Mouse (Mus musculus): ENCODE data around the gene Fam83b. TPM values are rescaled to one million over a fixed set of nuclear protein-coding genes. Genes with fewer than 3 reads are reported as not detected.

Gene Fam83b
- polyA plus RNA-seq, 1 experiment from 2014 or later, result 1.3 TPM

DNA sequence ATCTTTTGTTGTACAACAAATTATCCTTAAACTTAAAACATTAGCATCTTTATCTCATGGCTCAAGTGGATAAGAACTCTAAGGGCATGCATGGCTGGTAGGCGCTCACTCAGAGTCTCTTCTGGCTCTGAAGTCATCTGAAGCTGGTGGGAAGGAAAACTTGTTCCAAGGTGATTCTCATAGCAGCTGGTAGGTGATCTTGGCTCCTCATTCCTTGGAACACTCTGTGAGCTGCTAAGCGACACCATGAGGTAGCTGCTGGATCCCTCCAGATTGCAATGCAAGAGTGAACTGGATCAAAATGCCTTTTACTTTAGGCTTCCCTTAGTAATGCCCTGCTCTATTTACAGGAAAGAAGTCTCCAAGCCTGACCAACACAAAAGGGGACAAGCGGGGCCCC, 34.5 kb downstream of the Fam83b start:
- Histone ChIP-seq H3K9me3 (ENCODE audit: low read length) (no peaks in the 10 kb centered on the region), H3K4me3 (ENCODE audit: low read length) (no peak overlapping the region), H3K27me3 (ENCODE audit: insufficient read depth, low read length) (no peaks in the 10 kb centered on the region), H3K4me2 (replicated peaks; ENCODE audit: low read depth, low read length) (no peak overlapping the region), H3K4me1 (ENCODE audit: insufficient read depth, low read length) (no peaks in the 10 kb centered on the region), H3K36me3 (ENCODE audit: insufficient read depth, low read length) (no peaks in the 10 kb centered on the region), H3K27ac (ENCODE audit: low read length) (no peak overlapping the region), H3K9ac (replicated peaks; ENCODE audit: low read length) (no peak overlapping the region)
- ATAC-seq (ENCODE audit: low FRiP score, low TSS enrichment), result no peak
- WGBS, result 94% methylated on average over 3 of the region's 3 CpGs

GRCm38 (mm10) chr9:76531368-76531767, 35.5 kb downstream of the Fam83b start:
- Histone ChIP-seq H3K9ac (replicated peaks; ENCODE audit: low read length) (no peak overlapping the region), H3K4me1 (ENCODE audit: insufficient read depth, low read length) (no peaks in the 10 kb centered on the region), H3K27ac (ENCODE audit: low read length) (no peak overlapping the region), H3K4me3 (ENCODE audit: low read length) (no peak overlapping the region), H3K36me3 (ENCODE audit: insufficient read depth, low read length) (no peaks in the 10 kb centered on the region), H3K4me2 (replicated peaks; ENCODE audit: low read depth, low read length) (no peak overlapping the region), H3K27me3 (ENCODE audit: insufficient read depth, low read length) (no peaks in the 10 kb centered on the region), H3K9me3 (ENCODE audit: low read length) (no peaks in the 10 kb centered on the region)
- no peak for ATAC-seq (ENCODE audit: low FRiP score, low TSS enrichment)
- 64% methylated on average over 4 of the region's 4 CpGs for WGBS

GRCm38 (mm10) chr9:76525592-76525991, 41.3 kb downstream of the Fam83b start:
- H3K27ac ChIP-seq (ENCODE audit: low read length), result no peak overlapping the region
- ATAC-seq (ENCODE audit: low FRiP score, low TSS enrichment), result no peak
- no peaks in the 10 kb centered on the region for H3K9me3 ChIP-seq (ENCODE audit: low read length)
- H3K4me3 ChIP-seq (ENCODE audit: low read length), result no peak overlapping the region
- H3K36me3 ChIP-seq (ENCODE audit: insufficient read depth, low read length), result no peaks in the 10 kb centered on the region
- no peak overlapping the region for H3K9ac ChIP-seq (replicated peaks; ENCODE audit: low read length)
- H3K27me3 ChIP-seq (ENCODE audit: insufficient read depth, low read length), result no peaks in the 10 kb centered on the region
- H3K4me2 ChIP-seq (replicated peaks; ENCODE audit: low read depth, low read length), result no peak overlapping the region
- H3K4me1 ChIP-seq (ENCODE audit: insufficient read depth, low read length), result no peaks in the 10 kb centered on the region

- H3K4me1 ChIP-seq (ENCODE audit: insufficient read depth, low read length), result no peaks in the 10 kb centered on the region
- ATAC-seq (ENCODE audit: low FRiP score, low TSS enrichment), result no peak
Measured at GRCm38 (mm10) chr9:76523075-76523474, 43.8 kb downstream of the Fam83b start.

GRCm38 (mm10) chr9:76521640-76522039, 45.3 kb downstream of the Fam83b start:
- Histone ChIP-seq H3K4me2 (replicated peaks; ENCODE audit: low read depth, low read length) (no peak overlapping the region), H3K9me3 (ENCODE audit: low read length) (no peaks in the 10 kb centered on the region), H3K4me3 (ENCODE audit: low read length) (no peak overlapping the region), H3K9ac (replicated peaks; ENCODE audit: low read length) (no peak overlapping the region), H3K4me1 (ENCODE audit: insufficient read depth, low read length) (no peaks in the 10 kb centered on the region), H3K27me3 (ENCODE audit: insufficient read depth, low read length) (no peaks in the 10 kb centered on the region), H3K36me3 (ENCODE audit: insufficient read depth, low read length) (no peaks in the 10 kb centered on the region), H3K27ac (ENCODE audit: low read length) (no peak overlapping the region)
- WGBS, result 83% methylated on average over 3 of the region's 3 CpGs
- no peak for ATAC-seq (ENCODE audit: low FRiP score, low TSS enrichment)

More at GRCm38 (mm10) chr9:76523075-76523474, 43.8 kb downstream of the Fam83b start:
- Histone ChIP-seq H3K27ac (ENCODE audit: low read length) (no peak overlapping the region), H3K27me3 (ENCODE audit: insufficient read depth, low read length) (no peaks in the 10 kb centered on the region), H3K4me3 (ENCODE audit: low read length) (no peak overlapping the region), H3K36me3 (ENCODE audit: insufficient read depth, low read length) (no peaks in the 10 kb centered on the region), H3K9ac (replicated peaks; ENCODE audit: low read length) (no peak overlapping the region), H3K4me2 (replicated peaks; ENCODE audit: low read depth, low read length) (no peak overlapping the region), H3K9me3 (ENCODE audit: low read length) (no peaks in the 10 kb centered on the region)

GRCm38 (mm10) chr9:76518665-76519064, 48.3 kb downstream of the Fam83b start:
- no peak for ATAC-seq (ENCODE audit: low FRiP score, low TSS enrichment)
- WGBS, result 73% methylated on average over 1 of the region's 1 CpGs
- Histone ChIP-seq H3K4me3 (ENCODE audit: low read length) (no peak overlapping the region), H3K27me3 (ENCODE audit: insufficient read depth, low read length) (no peaks in the 10 kb centered on the region), H3K4me1 (ENCODE audit: insufficient read depth, low read length) (no peaks in the 10 kb centered on the region), H3K4me2 (replicated peaks; ENCODE audit: low read depth, low read length) (no peak overlapping the region), H3K9me3 (ENCODE audit: low read length) (no peaks in the 10 kb centered on the region), H3K27ac (ENCODE audit: low read length) (no peak overlapping the region), H3K9ac (replicated peaks; ENCODE audit: low read length) (no peak overlapping the region), H3K36me3 (ENCODE audit: insufficient read depth, low read length) (no peaks in the 10 kb centered on the region)

GRCm38 (mm10) chr9:76505650-76506049, 61.3 kb downstream of the Fam83b start:
- H3K4me3 ChIP-seq (ENCODE audit: low read length), result no peak overlapping the region
- H3K27me3 ChIP-seq (ENCODE audit: insufficient read depth, low read length), result no peaks in the 10 kb centered on the region
- no peaks in the 10 kb centered on the region for H3K36me3 ChIP-seq (ENCODE audit: insufficient read depth, low read length)
- no peaks in the 10 kb centered on the region for H3K4me1 ChIP-seq (ENCODE audit: insufficient read depth, low read length)
- no peak overlapping the region for H3K4me2 ChIP-seq (replicated peaks; ENCODE audit: low read depth, low read length)
- H3K9me3 ChIP-seq (ENCODE audit: low read length), result no peaks in the 10 kb centered on the region
- no peak for ATAC-seq (ENCODE audit: low FRiP score, low TSS enrichment)
- no peak overlapping the region for H3K9ac ChIP-seq (replicated peaks; ENCODE audit: low read length)
- no peak overlapping the region for H3K27ac ChIP-seq (ENCODE audit: low read length)

DNA sequence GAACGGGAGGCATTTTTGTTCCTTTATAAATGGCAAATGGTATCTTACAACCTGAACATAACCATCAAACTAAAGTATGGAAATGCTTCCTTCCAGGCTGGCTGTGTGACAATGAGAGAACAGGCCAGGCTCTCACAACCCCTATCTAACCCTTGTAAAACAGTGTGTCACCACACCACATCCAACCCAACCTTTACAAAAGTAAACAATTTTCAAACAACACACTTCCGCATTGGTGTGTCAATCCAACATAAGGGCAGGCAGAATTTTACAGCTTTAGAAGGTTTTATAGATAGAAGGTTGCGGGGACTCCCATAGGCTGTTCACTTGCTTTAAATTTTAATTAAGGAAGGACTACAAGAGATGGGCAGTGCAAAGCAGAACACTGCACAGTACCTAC, 77.2 kb downstream of the Fam83b start:
- no peak overlapping the region for H3K9ac ChIP-seq (replicated peaks; ENCODE audit: low read length)
- no peak for ATAC-seq (ENCODE audit: low FRiP score, low TSS enrichment)
- H3K27me3 ChIP-seq (ENCODE audit: insufficient read depth, low read length), result no peaks in the 10 kb centered on the region
- H3K27ac ChIP-seq (ENCODE audit: low read length), result no peak overlapping the region
- H3K4me2 ChIP-seq (replicated peaks; ENCODE audit: low read depth, low read length), result no peak overlapping the region
- no peak overlapping the region for H3K4me3 ChIP-seq (ENCODE audit: low read length)
- H3K4me1 ChIP-seq (ENCODE audit: insufficient read depth, low read length), result no peaks in the 10 kb centered on the region
- 73% methylated on average over 3 of the region's 3 CpGs for WGBS
- peaks cover 8% of the 10 kb centered on the region; the same call in 1 of the 2 replicates for H3K9me3 ChIP-seq (ENCODE audit: low read length)
- peaks cover 8% of the 10 kb centered on the region; the same call in 1 of the 2 replicates for H3K36me3 ChIP-seq (ENCODE audit: insufficient read depth, low read length)

GRCm38 (mm10) chr9:76480088-76480487, 86.8 kb downstream of the Fam83b start:
- Histone ChIP-seq H3K4me2 (replicated peaks; ENCODE audit: low read depth, low read length) (no peak overlapping the region), H3K36me3 (ENCODE audit: insufficient read depth, low read length) (no peaks in the 10 kb centered on the region), H3K27me3 (ENCODE audit: insufficient read depth, low read length) (no peaks in the 10 kb centered on the region), H3K4me1 (ENCODE audit: insufficient read depth, low read length) (no peaks in the 10 kb centered on the region), H3K27ac (ENCODE audit: low read length) (no peak overlapping the region), H3K4me3 (ENCODE audit: low read length) (no peak overlapping the region), H3K9ac (replicated peaks; ENCODE audit: low read length) (no peak overlapping the region), H3K9me3 (ENCODE audit: low read length) (no peaks in the 10 kb centered on the region)
- WGBS, result 84% methylated on average over 3 of the region's 3 CpGs
- no peak for ATAC-seq (ENCODE audit: low FRiP score, low TSS enrichment)

GRCm38 (mm10) chr9:76469500-76469899, 97.4 kb downstream of the Fam83b start:
- Histone ChIP-seq H3K27me3 (ENCODE audit: insufficient read depth, low read length) (no peaks in the 10 kb centered on the region), H3K27ac (ENCODE audit: low read length) (no peak overlapping the region), H3K4me1 (ENCODE audit: insufficient read depth, low read length) (no peaks in the 10 kb centered on the region), H3K36me3 (ENCODE audit: insufficient read depth, low read length) (no peaks in the 10 kb centered on the region), H3K4me2 (replicated peaks; ENCODE audit: low read depth, low read length) (no peak overlapping the region), H3K9me3 (ENCODE audit: low read length) (no peaks in the 10 kb centered on the region), H3K9ac (replicated peaks; ENCODE audit: low read length) (no peak overlapping the region), H3K4me3 (ENCODE audit: low read length) (no peak overlapping the region)
- WGBS, result 81% methylated on average over 4 of the region's 4 CpGs
- ATAC-seq (ENCODE audit: low FRiP score, low TSS enrichment), result no peak

DNA sequence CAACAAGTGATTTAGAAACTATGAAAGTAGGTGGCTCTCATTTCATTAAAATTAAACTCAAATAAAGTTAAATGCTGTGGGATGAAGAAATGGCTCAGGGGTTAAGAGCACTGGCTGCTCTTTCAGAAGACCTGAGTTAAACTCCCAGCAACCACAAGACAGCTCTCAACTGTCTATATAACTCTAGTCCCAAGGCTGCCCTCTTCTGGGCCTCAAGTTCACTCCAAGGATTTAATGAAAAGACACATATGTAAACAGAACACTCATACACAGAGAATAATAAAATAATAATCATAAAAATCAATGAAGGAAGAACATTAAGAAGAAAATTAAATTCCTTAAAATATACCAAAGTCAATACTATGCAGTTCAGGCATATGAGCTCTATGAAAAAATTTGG, 105.4 kb downstream of the Fam83b start:
- Histone ChIP-seq H3K27ac (ENCODE audit: low read length) (no peak overlapping the region), H3K4me1 (ENCODE audit: insufficient read depth, low read length) (no peaks in the 10 kb centered on the region), H3K9me3 (ENCODE audit: low read length) (no peaks in the 10 kb centered on the region), H3K27me3 (ENCODE audit: insufficient read depth, low read length) (no peaks in the 10 kb centered on the region), H3K36me3 (ENCODE audit: insufficient read depth, low read length) (no peaks in the 10 kb centered on the region), H3K4me2 (replicated peaks; ENCODE audit: low read depth, low read length) (no peak overlapping the region), H3K9ac (replicated peaks; ENCODE audit: low read length) (no peak overlapping the region), H3K4me3 (ENCODE audit: low read length) (no peak overlapping the region)
- no peak for ATAC-seq (ENCODE audit: low FRiP score, low TSS enrichment)

Data from kidney, embryonic 16.5 days (tissue).